9 mouse cellular contexts compared by ENCODE assay signal in genomic region chr16:16559016-16559877, GRCm38 (mm10). TPM values are rescaled to one million over a fixed set of nuclear protein-coding genes. Genes with fewer than 3 reads are reported as not detected.
A peak's percentile ranks its signal among the peaks of the same experiment; 100 is the strongest.
DNase-seq lines count a peak whose midpoint lies in the region; ATAC-seq and TF ChIP-seq lines count a peak whose summit lies in the region.
"Had no signal": no experiment of that assay in that cellular context is flagged by ENCODE, and none has a peak within 500 bp of the region (broad histone marks: within the 10 kb centered on the region; RNA-seq: fewer than 3 reads in every experiment).

No protein-coding gene starts in this region.

- no peak overlapping the region for H3K4me3 ChIP-seq in kidney, embryonic 15.5 days (replicated peaks)
- peak overlapping the region; percentile 13 for H3K4me3 ChIP-seq in intestine, embryonic 15.5 days (replicated peaks)
- no peak overlapping the region for H3K4me3 ChIP-seq in myocyte

- H3K9me3 ChIP-seq in kidney, embryonic 15.5 days (replicated peaks): no peaks in the 10 kb centered on the region
- no peaks in the 10 kb centered on the region for H3K9me3 ChIP-seq in intestine, embryonic 15.5 days

- peak overlapping the region; percentile 36 for H3K4me2 ChIP-seq in kidney, embryonic 15.5 days
- peak overlapping the region; percentile 28 for H3K4me2 ChIP-seq in intestine, embryonic 15.5 days (replicated peaks)
- peak overlapping the region; percentile 65 for H3K4me2 ChIP-seq in myocyte (ENCODE audit: low read depth)

- 61% methylated on average over 3 of the region's 3 CpGs for WGBS in kidney, embryonic 15.5 days
- 63% methylated on average over 3 of the region's 3 CpGs for WGBS in intestine, embryonic 15.5 days

- no peak overlapping the region for H3ac ChIP-seq in myocyte (ENCODE audit: control insufficient read depth, insufficient read length)

- TF ChIP-seq POLR2A in myocyte (IDR thresholded peaks at IDR 0.05; ENCODE audit: insufficient read length, low read depth): no peak

- peaks cover 10% of the 10 kb centered on the region for H3K4me1 ChIP-seq in kidney, embryonic 15.5 days
- H3K4me1 ChIP-seq in intestine, embryonic 15.5 days (replicated peaks): no peaks in the 10 kb centered on the region

- no peaks in the 10 kb centered on the region for H3K27me3 ChIP-seq in kidney, embryonic 15.5 days
- H3K27me3 ChIP-seq in intestine, embryonic 15.5 days (replicated peaks): no peaks in the 10 kb centered on the region
- H3K27me3 ChIP-seq in myocyte (ENCODE audit: control insufficient read depth, insufficient read depth, insufficient read length): no peaks in the 10 kb centered on the region
- H3K27me3 ChIP-seq: Patski had no signal

- ATAC-seq in kidney, embryonic 15.5 days (replicated peaks; ENCODE audit: low FRiP score): no peak
- no peak for ATAC-seq in intestine, embryonic 15.5 days
- ATAC-seq in megakaryocyte progenitor cell, adult 5-6 weeks (replicated peaks; ENCODE audit: poor library complexity): no peak

- H3K79me2 ChIP-seq in myocyte (ENCODE audit: control insufficient read depth, insufficient read depth): no peaks in the 10 kb centered on the region

- no peaks in the 10 kb centered on the region for H3K36me3 ChIP-seq in kidney, embryonic 15.5 days
- H3K36me3 ChIP-seq in intestine, embryonic 15.5 days: no peaks in the 10 kb centered on the region
- no peaks in the 10 kb centered on the region for H3K36me3 ChIP-seq in myocyte (ENCODE audit: control insufficient read depth, insufficient read depth)

- peak overlapping the region; percentile 66; the same call in 1 of the 2 replicates for H3K27ac ChIP-seq in kidney, embryonic 15.5 days
- peak overlapping the region; percentile 56; the same call in 1 of the 2 replicates for H3K27ac ChIP-seq in intestine, embryonic 15.5 days

- H3K9ac ChIP-seq in kidney, embryonic 15.5 days: no peak overlapping the region
- no peak overlapping the region for H3K9ac ChIP-seq in intestine, embryonic 15.5 days

- DNase-seq in kidney, postnatal 14 days: no peak
- peak; percentile 45 for DNase-seq in embryo, embryonic 10 days (ENCODE audit: low spot score)
- DNase-seq in urinary bladder, adult 2 months (ENCODE audit: low spot score): no peak
- DNase-seq in kidney, adult 18-20 months: no peak

TF ChIP-seq in myocyte, 11 proteins besides CTCF, POLR2A, EP300 and RAD21:
- TF ChIP-seq MAX (IDR thresholded peaks at IDR 0.05; ENCODE audit: low read depth) (no peak), SRF (IDR thresholded peaks at IDR 0.05; ENCODE audit: control insufficient read depth, insufficient read length, low read depth) (no peak), CEBPB (IDR thresholded peaks at IDR 0.05; ENCODE audit: insufficient read depth, poor library complexity, severe bottlenecking) (no peak), TCF3 (IDR thresholded peaks at IDR 0.05; ENCODE audit: insufficient read length, low read depth) (no peak), POLR2AphosphoS2 (IDR thresholded peaks at IDR 0.05; ENCODE audit: insufficient read length, low read depth) (no peak), TCF12 (IDR thresholded peaks at IDR 0.05; ENCODE audit: insufficient read depth, poor library complexity, severe bottlenecking) (no peak), MYOG (IDR thresholded peaks at IDR 0.05; ENCODE audit: control insufficient read depth in 1 of 3, insufficient read depth in 1 of 3, insufficient read length in 2 of 3, low read depth in 2 of 3) (no peak), USF1 (IDR thresholded peaks at IDR 0.05; ENCODE audit: low read depth) (no peak), REST (IDR thresholded peaks at IDR 0.05; ENCODE audit: insufficient read depth, insufficient read length) (no peak), MYOD1 (IDR thresholded peaks at IDR 0.05; ENCODE audit: control insufficient read depth in 1 of 3, insufficient read length in 2 of 3, low read depth in 2 of 3) (no peak), E2F4 (IDR thresholded peaks at IDR 0.05; ENCODE audit: insufficient read depth) (no peak)

RNA-seq across cellular contexts. Expression of gene Fgd4, which starts 41.1 kb away (rescaled TPM):
- polyA plus RNA-seq in kidney, embryonic 15.5 days (2015; fragmentation: Nextera tagmentation; extraction: Ambion mirVana): 12.8 and 14.8 TPM in 2 replicates
- 14.2 and 15.0 TPM in 2 replicates for polyA plus RNA-seq in intestine, embryonic 15.5 days (2015; fragmentation: Nextera tagmentation; extraction: Ambion mirVana)
- polyA plus RNA-seq in myocyte (2012; fragmentation: generic; extraction: Trizol): 0.11 TPM
- polyA plus RNA-seq in urinary bladder, adult 2 months (2012; rRNA removed): 4.9 and 6.2 TPM in 2 replicates
- 24.6 and 24.7 TPM in 2 replicates for total RNA-seq in megakaryocyte progenitor cell, adult 5-6 weeks (2015)
- total RNA-seq in megakaryocyte progenitor cell, adult 5-6 weeks (2017): 31.9 and 32.3 TPM in 2 replicates
